Mouse (Mus musculus) myocyte (in vitro differentiated cells): ENCODE results near the gene Brpf3. TPM values are rescaled to one million over a fixed set of nuclear protein-coding genes. Genes with fewer than 3 reads are reported as not detected.

Experiments
- H3K27me3 ChIP-seq: one replicate; pipeline ENCODE4 v1.6.1; 2011; ENCODE audit not compliant: control insufficient read depth, insufficient read depth, insufficient read length
- H3K36me3 ChIP-seq: one replicate; pipeline ENCODE4 v1.6.1; 2011; ENCODE audit not compliant: control insufficient read depth, insufficient read depth
- H3K4me2 ChIP-seq: one replicate; pipeline ENCODE4 v1.6.1; 2011; ENCODE audit warnings: low read depth, control low read depth
- H3K4me3 ChIP-seq: one replicate; pipeline ENCODE4 v1.5.1; 2011; ENCODE audit warnings: mild to moderate bottlenecking, control low read depth, moderate library complexity
- H3K79me2 ChIP-seq: one replicate; pipeline ENCODE4 v1.6.1; 2011; ENCODE audit not compliant: control insufficient read depth, insufficient read depth
- H3ac ChIP-seq: one replicate; pipeline ENCODE4 v1.6.1; 2011; ENCODE audit not compliant: control insufficient read depth, insufficient read length
- CEBPB ChIP-seq: IDR thresholded peaks from 2 replicates; pipeline ENCODE4 v1.6.1; 2011; ENCODE audit warnings: mild to moderate bottlenecking, moderate library complexity; ENCODE audit not compliant: poor library complexity, insufficient read depth, severe bottlenecking
- E2F4 ChIP-seq: IDR thresholded peaks from one replicate; pipeline ENCODE4 v1.6.1; 2011; ENCODE audit warnings: mild to moderate bottlenecking, control low read depth, moderate library complexity; ENCODE audit not compliant: insufficient read depth
- MAX ChIP-seq: IDR thresholded peaks from one replicate; pipeline ENCODE4 v1.6.1; 2011; ENCODE audit warnings: low read depth, mild to moderate bottlenecking, control low read depth
- MYOD1 ChIP-seq, 3 experiments: IDR thresholded peaks; one replicate each; pipeline ENCODE4 v1.6.1; 2011; ENCODE audit warnings: control low read depth in 2 of 3, low read depth in 2 of 3, mild to moderate bottlenecking in 2 of 3, moderate library complexity in 1 of 3; ENCODE audit not compliant: insufficient read length in 2 of 3, control insufficient read depth in 1 of 3
- MYOG ChIP-seq, 3 experiments: IDR thresholded peaks; one replicate each; pipeline ENCODE4 v1.6.1; 2011; ENCODE audit warnings: control low read depth in 2 of 3, low read depth in 2 of 3, mild to moderate bottlenecking in 2 of 3; ENCODE audit not compliant: insufficient read length in 2 of 3, control insufficient read depth in 1 of 3, insufficient read depth in 1 of 3
- POLR2A ChIP-seq: IDR thresholded peaks from one replicate; pipeline ENCODE4 v1.6.1; 2011; ENCODE audit warnings: low read depth, mild to moderate bottlenecking, control low read depth, moderate library complexity; ENCODE audit not compliant: insufficient read length
- POLR2AphosphoS2 ChIP-seq: IDR thresholded peaks from one replicate; pipeline ENCODE4 v1.6.1; 2011; ENCODE audit warnings: low read depth, control low read depth; ENCODE audit not compliant: insufficient read length
- REST ChIP-seq: IDR thresholded peaks from one replicate; pipeline ENCODE4 v1.6.1; 2011; ENCODE audit warnings: mild to moderate bottlenecking, control low read depth, moderate library complexity; ENCODE audit not compliant: insufficient read depth, insufficient read length
- SRF ChIP-seq: IDR thresholded peaks from one replicate; pipeline ENCODE4 v1.6.1; 2011; ENCODE audit warnings: low read depth; ENCODE audit not compliant: control insufficient read depth, insufficient read length
- TCF12 ChIP-seq: IDR thresholded peaks from one replicate; pipeline ENCODE4 v1.6.1; 2011; ENCODE audit warnings: mild to moderate bottlenecking, control low read depth; ENCODE audit not compliant: poor library complexity, insufficient read depth, severe bottlenecking
- TCF3 ChIP-seq: IDR thresholded peaks from one replicate; pipeline ENCODE4 v1.6.1; 2011; ENCODE audit warnings: low read depth, control low read depth; ENCODE audit not compliant: insufficient read length
- USF1 ChIP-seq: IDR thresholded peaks from one replicate; pipeline ENCODE4 v1.6.1; 2011; ENCODE audit warnings: low read depth, mild to moderate bottlenecking, control low read depth, moderate library complexity
- polyA plus RNA-seq: library from polyadenylated mRNA; unstranded; fragments of >200 nt; fragmentation: generic; extraction: Trizol; gene quantifications from one replicate; pipeline ENCODE4 v1.2.1, GENCODE M21; 2012; ENCODE audit warnings: missing spikeins

Brpf3 gene
- polyA plus RNA-seq, 1 experiment, result 6.7 TPM

GRCm38 (mm10) chr17:28825359-28826041 is 24.6 kb downstream of the Brpf3 start:
- TF ChIP-seq E2F4, result no peak
- no peak for TF ChIP-seq USF1
- Histone ChIP-seq H3ac (no peak overlapping the region), H3K4me2 (no peak overlapping the region), H3K36me3 (peaks cover 12% of the 10 kb centered on the region), H3K27me3 (no peaks in the 10 kb centered on the region), H3K79me2 (no peaks in the 10 kb centered on the region), H3K4me3 (no peak overlapping the region)

DNA sequence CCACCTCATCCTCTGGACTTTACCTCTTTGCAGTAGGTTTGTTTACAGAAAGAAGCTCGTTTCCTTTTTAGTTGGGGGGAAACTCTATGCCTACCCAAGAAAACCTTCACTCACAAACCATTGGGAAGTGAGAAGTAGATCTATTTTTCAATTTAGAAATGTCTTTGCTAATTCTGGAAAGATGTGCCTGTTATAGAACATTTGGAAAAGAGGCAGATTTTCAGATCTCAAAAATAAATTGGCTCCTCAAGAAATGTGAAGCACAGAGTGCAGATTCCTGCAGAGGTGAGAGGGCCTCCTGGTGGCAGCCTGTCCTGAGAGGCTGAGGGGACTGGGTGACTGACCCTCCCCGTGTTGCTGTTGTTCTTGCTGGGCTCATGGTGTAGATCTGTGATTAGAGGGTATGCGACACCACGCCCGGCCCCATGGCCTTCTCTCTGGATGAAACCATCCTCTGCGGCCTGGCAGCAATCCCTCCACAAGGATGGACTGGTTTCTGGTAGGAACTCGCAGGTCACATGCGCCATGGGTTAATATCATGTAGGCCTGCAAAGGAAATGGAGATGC is 26.9 kb downstream of the Brpf3 start:
- Histone ChIP-seq H3K4me2 (no peak overlapping the region), H3ac (no peak overlapping the region), H3K27me3 (no peaks in the 10 kb centered on the region), H3K36me3 (peaks cover 12% of the 10 kb centered on the region), H3K4me3 (no peak overlapping the region), H3K79me2 (no peaks in the 10 kb centered on the region)
- TF ChIP-seq MYOD1 (IDR thresholded peaks at IDR 0.05; ENCODE audit: control insufficient read depth in 1 of 3, insufficient read length in 2 of 3, low read depth in 2 of 3) (no peak), TCF12 (no peak), CEBPB (no peak), USF1 (no peak), TCF3 (no peak), POLR2A (no peak), REST (no peak), POLR2AphosphoS2 (no peak), MYOG (IDR thresholded peaks at IDR 0.05; ENCODE audit: control insufficient read depth in 1 of 3, insufficient read depth in 1 of 3, insufficient read length in 2 of 3, low read depth in 2 of 3) (no peak), E2F4 (no peak), SRF (no peak), MAX (no peak)

DNA sequence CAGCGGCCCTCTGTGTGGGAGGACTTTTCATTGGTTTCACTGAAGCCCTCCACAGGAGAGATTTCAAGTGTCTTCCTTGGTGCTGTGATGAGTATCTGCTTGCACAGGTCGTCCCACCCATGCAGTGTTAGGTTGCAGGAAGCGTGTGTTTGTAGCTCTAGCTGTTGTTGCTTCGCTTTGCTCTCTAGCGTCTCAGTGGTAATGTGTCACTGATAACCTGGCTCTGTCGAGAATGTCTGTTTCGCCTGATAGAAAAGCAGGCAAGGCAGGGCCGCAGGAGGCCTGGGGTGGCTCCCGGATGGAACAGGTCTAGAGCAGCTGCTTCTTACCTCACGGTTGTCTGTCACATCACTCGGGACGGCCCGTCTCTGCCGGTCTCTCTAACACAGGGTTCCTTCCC is 28.2 kb downstream of the Brpf3 start:
- Histone ChIP-seq H3K27me3 (no peaks in the 10 kb centered on the region), H3K4me2 (no peak overlapping the region), H3K79me2 (no peaks in the 10 kb centered on the region), H3K4me3 (no peak overlapping the region), H3ac (no peak overlapping the region), H3K36me3 (peaks cover 12% of the 10 kb centered on the region)
- TF ChIP-seq MYOG (IDR thresholded peaks at IDR 0.05; ENCODE audit: control insufficient read depth in 1 of 3, insufficient read depth in 1 of 3, insufficient read length in 2 of 3, low read depth in 2 of 3) (no peak), USF1 (no peak), MAX (no peak), TCF3 (no peak), TCF12 (no peak), E2F4 (no peak), CEBPB (no peak), POLR2AphosphoS2 (no peak), SRF (no peak)

- H3K27me3 ChIP-seq, result no peaks in the 10 kb centered on the region
- no peaks in the 10 kb centered on the region for H3K79me2 ChIP-seq
- no peak for TF ChIP-seq SRF
- TF ChIP-seq REST, result no peak
- no peak for TF ChIP-seq CEBPB
- TF ChIP-seq MYOG (IDR thresholded peaks at IDR 0.05; ENCODE audit: control insufficient read depth in 1 of 3, insufficient read depth in 1 of 3, insufficient read length in 2 of 3, low read depth in 2 of 3), result no peak
- TF ChIP-seq POLR2AphosphoS2, result no peak
- no peak for TF ChIP-seq POLR2A
- H3K36me3 ChIP-seq, result peaks cover 12% of the 10 kb centered on the region
- no peak overlapping the region for H3K4me2 ChIP-seq
- no peak overlapping the region for H3ac ChIP-seq
- H3K4me3 ChIP-seq, result no peak overlapping the region
Measured at GRCm38 (mm10) chr17:28831065-28831464, 30.2 kb downstream of the Brpf3 start.

- Histone ChIP-seq H3K4me2 (no peak overlapping the region), H3K27me3 (no peaks in the 10 kb centered on the region), H3K4me3 (no peak overlapping the region), H3K36me3 (peaks cover 16% of the 10 kb centered on the region), H3ac (no peak overlapping the region), H3K79me2 (no peaks in the 10 kb centered on the region)
- TF ChIP-seq USF1 (no peak), MYOD1 (IDR thresholded peaks at IDR 0.05; ENCODE audit: control insufficient read depth in 1 of 3, insufficient read length in 2 of 3, low read depth in 2 of 3) (no peak), REST (no peak), MYOG (IDR thresholded peaks at IDR 0.05; ENCODE audit: control insufficient read depth in 1 of 3, insufficient read depth in 1 of 3, insufficient read length in 2 of 3, low read depth in 2 of 3) (no peak), TCF3 (no peak), TCF12 (no peak), MAX (no peak)
Measured at GRCm38 (mm10) chr17:28832040-28832439, 31.1 kb downstream of the Brpf3 start.
